Mouse (Mus musculus) spleen, postnatal 4 days (tissue): Measurements from ENCODE around the gene Ercc1.

ENCODE experiments used
- DNase-seq, 2 experiments: peaks; one replicate each; pipeline ENCODE4 v3.0.0; 2022; ENCODE audit warnings: low spot score in 2 of 2

The Ercc1 gene

GRCm38 (mm10) chr7:19337122-19337521, 7.5 kb upstream of the Ercc1 start:
- DNase-seq, result no peak

GRCm38 (mm10) chr7:19338060-19338459, 6.5 kb upstream of the Ercc1 start:
- DNase-seq, result no peak

- DNase-seq, result no peak
Observed at GRCm38 (mm10) chr7:19338596-19338995, 6.0 kb upstream of the Ercc1 start.

- no peak for DNase-seq
Observed at GRCm38 (mm10) chr7:19341250-19341649, 3.3 kb upstream of the Ercc1 start.

GRCm38 (mm10) chr7:19341761-19342409, 2.7 kb upstream of the Ercc1 start:
- DNase-seq, result no peak

GRCm38 (mm10) chr7:19342481-19343027, 2.0 kb upstream of the Ercc1 start:
- DNase-seq, result peak; percentile 73 to 92

- DNase-seq, result peak; percentile 73 to 88
Observed at GRCm38 (mm10) chr7:19343210-19343808, 1.3 kb upstream of the Ercc1 start.

- DNase-seq, result peak; percentile 97 to 98
Observed at GRCm38 (mm10) chr7:19344938-19345471, 427 bp downstream of the Ercc1 start.

- DNase-seq, result no peak
Observed at GRCm38 (mm10) chr7:19349188-19349915, 4.8 kb downstream of the Ercc1 start.

GRCm38 (mm10) chr7:19350221-19350620, 5.6 kb downstream of the Ercc1 start:
- no peak for DNase-seq

- no peak for DNase-seq
Observed at GRCm38 (mm10) chr7:19354991-19355390, 10.4 kb downstream of the Ercc1 start.

GRCm38 (mm10) chr7:19356311-19356710, 11.7 kb downstream of the Ercc1 start:
- no peak for DNase-seq

- peak in 1 of 2 experiments; percentile 63 for DNase-seq
Observed at GRCm38 (mm10) chr7:19357381-19358375, 13.1 kb downstream of the Ercc1 start.

- no peak for DNase-seq
Observed at GRCm38 (mm10) chr7:19358634-19359033, 14.1 kb downstream of the Ercc1 start.

GRCm38 (mm10) chr7:19359299-19359891, 14.8 kb downstream of the Ercc1 start, which contains the start of the genes Cd3eap and Ppp1r13l:
Gene Cd3eap, minus strand, starts transcription at chr7:19359483.
Gene Ppp1r13l, plus strand, starts transcription at chr7:19359749.
- peak; percentile 81 to 90 for DNase-seq

- DNase-seq, result peak; percentile 71 to 80
Observed at GRCm38 (mm10) chr7:19359892-19360641, 15.5 kb downstream of the Ercc1 start.

GRCm38 (mm10) chr7:19360944-19361343, 16.4 kb downstream of the Ercc1 start:
- DNase-seq, result peak; percentile 85 to 90

- peak; percentile 85 to 97 for DNase-seq
Observed at GRCm38 (mm10) chr7:19361720-19362119, 17.1 kb downstream of the Ercc1 start.

- DNase-seq, result no peak
Observed at GRCm38 (mm10) chr7:19362276-19362675, 17.7 kb downstream of the Ercc1 start.

GRCm38 (mm10) chr7:19363881-19364280, 19.3 kb downstream of the Ercc1 start:
- DNase-seq, result peak; percentile 75 to 91
